7 mouse cellular contexts compared by ENCODE assay signal in genomic region chr2:78159877-78160485, GRCm38 (mm10).
DNase-seq lines count a peak whose midpoint lies in the region; ATAC-seq lines count a peak whose summit lies in the region.

No protein-coding gene starts in this region.

- no peaks in the 10 kb centered on the region for H3K9me3 ChIP-seq in neural tube, embryonic 11.5 days (ENCODE audit: control insufficient read depth, low read length)
- H3K9me3 ChIP-seq in embryonic facial prominence, embryonic 11.5 days (replicated peaks; ENCODE audit: control insufficient read depth, low read length): no peaks in the 10 kb centered on the region

- H3K4me2 ChIP-seq in neural tube, embryonic 11.5 days (ENCODE audit: low read depth): no peak overlapping the region
- no peak overlapping the region for H3K4me2 ChIP-seq in embryonic facial prominence, embryonic 11.5 days (ENCODE audit: low read depth, low read length)

- no peak overlapping the region for H3K27ac ChIP-seq in neural tube, embryonic 11.5 days (ENCODE audit: low read depth, low read length)
- no peak overlapping the region for H3K27ac ChIP-seq in embryonic facial prominence, embryonic 11.5 days (replicated peaks; ENCODE audit: low read depth, low read length)

- intact Hi-C loops in gastrocnemius, postnatal 36 days (cut with DNase I): no loop called here

- no peak overlapping the region for H3K9ac ChIP-seq in neural tube, embryonic 11.5 days (ENCODE audit: low read length)
- no peak overlapping the region for H3K9ac ChIP-seq in embryonic facial prominence, embryonic 11.5 days (replicated peaks; ENCODE audit: low read length)

- no peak overlapping the region for H3K4me3 ChIP-seq in neural tube, embryonic 11.5 days (ENCODE audit: low read depth, low read length)
- H3K4me3 ChIP-seq in embryonic facial prominence, embryonic 11.5 days (ENCODE audit: low read depth, low read length): no peak overlapping the region

- WGBS in neural tube, embryonic 11.5 days: 80% methylated on average over 3 of the region's 3 CpGs
- 67% methylated on average over 3 of the region's 3 CpGs for WGBS in embryonic facial prominence, embryonic 11.5 days

- DNase-seq in neural tube, embryonic 11.5 days (ENCODE audit: low spot score): peak; percentile 15
- no peak for DNase-seq in neural tube, embryonic 10.5 days (ENCODE audit: extremely low spot score, low spot score)
- peak; percentile 35 for DNase-seq in embryonic facial prominence, embryonic 11.5 days (ENCODE audit: low spot score)
- DNase-seq in layer of hippocampus, postnatal 14 days (ENCODE audit: low spot score in 2 of 2): peak; percentile 35 to 90
- peak; percentile 2 for DNase-seq in skeletal muscle tissue, adult 2 months (ENCODE audit: low read depth, low spot score)
- DNase-seq in spleen, adult 12 weeks (ENCODE audit: low spot score): no peak
- DNase-seq in gastrocnemius, postnatal 36 days: no peak

- H3K27me3 ChIP-seq in neural tube, embryonic 11.5 days (ENCODE audit: control insufficient read depth, insufficient read depth, low read length): no peaks in the 10 kb centered on the region
- H3K27me3 ChIP-seq in embryonic facial prominence, embryonic 11.5 days (ENCODE audit: control insufficient read depth, insufficient read depth, low read length): no peaks in the 10 kb centered on the region

- no peaks in the 10 kb centered on the region for H3K4me1 ChIP-seq in neural tube, embryonic 11.5 days (ENCODE audit: control insufficient read depth, insufficient read depth, low read length)
- H3K4me1 ChIP-seq in embryonic facial prominence, embryonic 11.5 days (ENCODE audit: control insufficient read depth, insufficient read depth, low read length): no peaks in the 10 kb centered on the region

- H3K36me3 ChIP-seq in neural tube, embryonic 11.5 days (ENCODE audit: control insufficient read depth, insufficient read depth, low read length): no peaks in the 10 kb centered on the region
- H3K36me3 ChIP-seq in embryonic facial prominence, embryonic 11.5 days (replicated peaks; ENCODE audit: control insufficient read depth, insufficient read depth, low read depth, low read length): no peaks in the 10 kb centered on the region

- peak; percentile 38; the same call in 1 of the 2 replicates for ATAC-seq in neural tube, embryonic 11.5 days (ENCODE audit: insufficient read depth, low FRiP score, low TSS enrichment)
- ATAC-seq in embryonic facial prominence, embryonic 11.5 days (replicated peaks; ENCODE audit: insufficient number of reproducible peaks, low FRiP score, low TSS enrichment, low read depth): no peak

Comparison
In these comparisons a context has a peak if more than half of its experiments do, and no peak if none do; other contexts are left out.
1. DNase-seq: peak in neural tube, embryonic 11.5 days (single experiment), embryonic facial prominence, embryonic 11.5 days (single experiment), layer of hippocampus, postnatal 14 days (2 of 2) and skeletal muscle tissue, adult 2 months (single experiment); none in neural tube, embryonic 10.5 days (single experiment), spleen, adult 12 weeks (single experiment) and gastrocnemius, postnatal 36 days (0 of 2).